Mouse (Mus musculus) adrenal gland, adult 2 months (tissue): ENCODE data around the gene Naf1. TPM values are rescaled to one million over a fixed set of nuclear protein-coding genes. Genes with fewer than 3 reads are reported as not detected.

Source experiments
- polyA plus RNA-seq: library from polyadenylated mRNA; depleted of rRNA; stranded (reverse); fragments of >200 nt; gene quantifications from 2 replicates; pipeline ENCODE4 v1.2.3, GENCODE M21; 2012; rRNA removed
- total RNA-seq, 2 experiments: library from RNA; stranded (reverse); gene quantifications; 2 replicates each; pipeline ENCODE4 v1.2.3; 2021

Naf1 gene
- total and polyA plus RNA-seq, 3 experiments: 14.4 to 15.8 (median 15.3) TPM

Other genes with a start within 250 kb of the Naf1 start
- gene Npy5r, start 172.1 kb upstream of the Naf1 start, total RNA-seq: under 1 TPM; 0.23 to 0.35 TPM
- gene Npy5r, start 172.1 kb upstream of the Naf1 start, polyA plus RNA-seq: 0.03 TPM in 1 of 2 replicates, not detected in the other
- gene Npy1r, start 163.0 kb upstream of the Naf1 start, total RNA-seq: 1 to 10 TPM; 5.0 to 6.0 TPM
- 0.77 and 1.2 TPM in 2 replicates for gene Npy1r, start 163.0 kb upstream of the Naf1 start, polyA plus RNA-seq